ENCODE assay signal across 16 mouse cellular contexts in genomic region chr5:88999793-89000192, GRCm38 (mm10).
"Had no signal": no experiment of that assay in that cellular context is flagged by ENCODE, and none has a peak within 500 bp of the region (broad histone marks: within the 10 kb centered on the region; RNA-seq: fewer than 3 reads in every experiment).

No protein-coding gene starts in this region.

- H3K4me1 ChIP-seq: hindbrain, embryonic 12.5 days; limb, embryonic 15.5 days; midbrain, embryonic 10.5 days; neural tube, embryonic 13.5 days; stomach, embryonic 15.5 days had no signal

- H3K4me3 ChIP-seq: hindbrain, embryonic 12.5 days; limb, embryonic 15.5 days; liver, embryonic 12.5 days; midbrain, embryonic 10.5 days; neural tube, embryonic 13.5 days; stomach, embryonic 15.5 days had no signal

- DNase-seq: layer of hippocampus, adult 9-11 months; layer of hippocampus, postnatal 36 days; retina, postnatal 1 day; right cerebral cortex, postnatal 4 days; thymus, adult 2 months; thymus, postnatal 25 days had no signal

- H3K27me3 ChIP-seq: hindbrain, embryonic 12.5 days; limb, embryonic 15.5 days; liver, embryonic 12.5 days; neural tube, embryonic 13.5 days; stomach, embryonic 15.5 days had no signal

- H3K4me2 ChIP-seq: hindbrain, embryonic 12.5 days; limb, embryonic 15.5 days; liver, embryonic 12.5 days; neural tube, embryonic 13.5 days; stomach, embryonic 15.5 days had no signal

- H3K27ac ChIP-seq: hindbrain, embryonic 12.5 days; limb, embryonic 15.5 days; liver, embryonic 12.5 days; midbrain, embryonic 10.5 days; neural tube, embryonic 13.5 days; stomach, embryonic 15.5 days had no signal

- H3K9ac ChIP-seq: hindbrain, embryonic 12.5 days; limb, embryonic 15.5 days; liver, embryonic 12.5 days; neural tube, embryonic 13.5 days; stomach, embryonic 15.5 days had no signal

- ATAC-seq: hindbrain, embryonic 16.5 days; inflammation-experienced regulatory T-cells, adult 6 months; intestine, postnatal 0 days; liver, embryonic 12.5 days; midbrain, embryonic 16.5 days had no signal

- H3K9me3 ChIP-seq: limb, embryonic 15.5 days; liver, embryonic 12.5 days; stomach, embryonic 15.5 days had no signal

- H3K36me3 ChIP-seq: hindbrain, embryonic 12.5 days; limb, embryonic 15.5 days; liver, embryonic 12.5 days; midbrain, embryonic 10.5 days; neural tube, embryonic 13.5 days; stomach, embryonic 15.5 days had no signal
